Mouse (Mus musculus) stomach, postnatal 0 days (tissue): ENCODE measurements at regions not wholly inside any gene's neighbourhood (a gene's known extent, or its start where the extent isn't known, plus 50 kb on each side); places are given as distances from the start of the nearest gene placed in this dataset.

ENCODE experiments used
- CTCF ChIP-seq: IDR thresholded peaks from 2 replicates; pipeline ENCODE4 v1.5.1; 2016; ENCODE audit warnings: antibody characterized with exemption, low read depth, mild to moderate bottlenecking, moderate library complexity
- EP300 ChIP-seq: optimal IDR thresholded peaks from 2 replicates; pipeline ENCODE3; 2016; ENCODE audit warnings: antibody characterized with exemption

GRCm38 (mm10) chr17:59642558-59642957 lies 629.4 kb upstream of the Nudt12 start:
- TF ChIP-seq CTCF (peak; percentile 55), EP300 (no peak)
